Mouse (Mus musculus): ENCODE measurements around the gene Iah1. TPM values are rescaled to one million over a fixed set of nuclear protein-coding genes. Genes with fewer than 3 reads are reported as not detected.

Iah1 gene
- polyA plus RNA-seq, 1 experiment: 63.7 TPM

- TF ChIP-seq CTCF (IDR thresholded peaks at IDR 0.05; ENCODE audit: extremely low read depth, insufficient read length, insufficient replicate concordance, low read depth, low read length) (no peak), POLR2A (IDR thresholded peaks at IDR 0.05; ENCODE audit: low read depth, low read length) (no peak)
- peaks cover 67% of the 10 kb centered on the region for H3K36me3 ChIP-seq (ENCODE audit: control insufficient read depth, insufficient read depth, low read length)
- H3K4me3 ChIP-seq (ENCODE audit: low read depth, low read length): no peak overlapping the region
- H3K27ac ChIP-seq (ENCODE audit: insufficient read depth, low read depth, low read length): no peak overlapping the region
- H3K27me3 ChIP-seq (ENCODE audit: control insufficient read depth, insufficient read depth, low read length): no peaks in the 10 kb centered on the region
- 91% methylated on average over 3 of the region's 3 CpGs for WGBS
- no peaks in the 10 kb centered on the region for H3K4me1 ChIP-seq (ENCODE audit: control insufficient read depth, insufficient read depth, insufficient read length, low read length)
These were observed 10.1 kb downstream of the Iah1 start for GRCm38 (mm10) chr12:21326325-21326724.

- TF ChIP-seq CTCF (IDR thresholded peaks at IDR 0.05; ENCODE audit: extremely low read depth, insufficient read length, insufficient replicate concordance, low read depth, low read length) (no peak), POLR2A (IDR thresholded peaks at IDR 0.05; ENCODE audit: low read depth, low read length) (no peak)
- 83% methylated on average over 9 of the region's 9 CpGs for WGBS
- no peaks in the 10 kb centered on the region for H3K27me3 ChIP-seq (ENCODE audit: control insufficient read depth, insufficient read depth, low read length)
- H3K4me1 ChIP-seq (ENCODE audit: control insufficient read depth, insufficient read depth, insufficient read length, low read length): no peaks in the 10 kb centered on the region
- H3K4me3 ChIP-seq (ENCODE audit: low read depth, low read length): no peak overlapping the region
- H3K36me3 ChIP-seq (ENCODE audit: control insufficient read depth, insufficient read depth, low read length): peaks cover 70% of the 10 kb centered on the region
- no peak overlapping the region for H3K27ac ChIP-seq (ENCODE audit: insufficient read depth, low read depth, low read length)
These were observed 13.6 kb downstream of the Iah1 start for GRCm38 (mm10) chr12:21329661-21330400.

GRCm38 (mm10) chr12:21330961-21331576, 14.9 kb downstream of the Iah1 start:
- Histone ChIP-seq H3K27me3 (ENCODE audit: control insufficient read depth, insufficient read depth, low read length) (no peaks in the 10 kb centered on the region), H3K36me3 (ENCODE audit: control insufficient read depth, insufficient read depth, low read length) (peaks cover 61% of the 10 kb centered on the region), H3K4me3 (ENCODE audit: low read depth, low read length) (no peak overlapping the region), H3K27ac (ENCODE audit: insufficient read depth, low read depth, low read length) (0 out of 2 replicates have a peak overlapping the region, but pooled peaks have one; percentile 19), H3K4me1 (ENCODE audit: control insufficient read depth, insufficient read depth, insufficient read length, low read length) (no peaks in the 10 kb centered on the region)
- TF ChIP-seq POLR2A (IDR thresholded peaks at IDR 0.05; ENCODE audit: low read depth, low read length) (no peak), CTCF (IDR thresholded peaks at IDR 0.05; ENCODE audit: extremely low read depth, insufficient read length, insufficient replicate concordance, low read depth, low read length) (no peak)
- 80% methylated on average over 10 of the region's 10 CpGs for WGBS

GRCm38 (mm10) chr12:21331711-21332110, 15.5 kb downstream of the Iah1 start:
- no peaks in the 10 kb centered on the region for H3K27me3 ChIP-seq (ENCODE audit: control insufficient read depth, insufficient read depth, low read length)
- no peaks in the 10 kb centered on the region for H3K4me1 ChIP-seq (ENCODE audit: control insufficient read depth, insufficient read depth, insufficient read length, low read length)
- no peak for TF ChIP-seq POLR2A (IDR thresholded peaks at IDR 0.05; ENCODE audit: low read depth, low read length)
- no peak for TF ChIP-seq CTCF (IDR thresholded peaks at IDR 0.05; ENCODE audit: extremely low read depth, insufficient read length, insufficient replicate concordance, low read depth, low read length)
- peaks cover 62% of the 10 kb centered on the region for H3K36me3 ChIP-seq (ENCODE audit: control insufficient read depth, insufficient read depth, low read length)
- 0 out of 2 replicates have a peak overlapping the region, but pooled peaks have one; percentile 19 for H3K27ac ChIP-seq (ENCODE audit: insufficient read depth, low read depth, low read length)
- no peak overlapping the region for H3K4me3 ChIP-seq (ENCODE audit: low read depth, low read length)
- 84% methylated on average over 6 of the region's 6 CpGs for WGBS

GRCm38 (mm10) chr12:21333021-21333420, 16.8 kb downstream of the Iah1 start:
- Histone ChIP-seq H3K4me3 (ENCODE audit: low read depth, low read length) (no peak overlapping the region), H3K4me1 (ENCODE audit: control insufficient read depth, insufficient read depth, insufficient read length, low read length) (no peaks in the 10 kb centered on the region), H3K36me3 (ENCODE audit: control insufficient read depth, insufficient read depth, low read length) (peaks cover 61% of the 10 kb centered on the region), H3K27ac (ENCODE audit: insufficient read depth, low read depth, low read length) (no peak overlapping the region), H3K27me3 (ENCODE audit: control insufficient read depth, insufficient read depth, low read length) (no peaks in the 10 kb centered on the region)
- WGBS: 90% methylated on average over 7 of the region's 7 CpGs
- no peak for TF ChIP-seq CTCF (IDR thresholded peaks at IDR 0.05; ENCODE audit: extremely low read depth, insufficient read length, insufficient replicate concordance, low read depth, low read length)
- no peak for TF ChIP-seq POLR2A (IDR thresholded peaks at IDR 0.05; ENCODE audit: low read depth, low read length)

- Histone ChIP-seq H3K4me3 (ENCODE audit: low read depth, low read length) (no peak overlapping the region), H3K4me1 (ENCODE audit: control insufficient read depth, insufficient read depth, insufficient read length, low read length) (no peaks in the 10 kb centered on the region), H3K36me3 (ENCODE audit: control insufficient read depth, insufficient read depth, low read length) (peaks cover 58% of the 10 kb centered on the region), H3K27me3 (ENCODE audit: control insufficient read depth, insufficient read depth, low read length) (no peaks in the 10 kb centered on the region), H3K27ac (ENCODE audit: insufficient read depth, low read depth, low read length) (no peak overlapping the region)
- TF ChIP-seq POLR2A (IDR thresholded peaks at IDR 0.05; ENCODE audit: low read depth, low read length): no peak
- TF ChIP-seq CTCF (IDR thresholded peaks at IDR 0.05; ENCODE audit: extremely low read depth, insufficient read length, insufficient replicate concordance, low read depth, low read length): no peak
- 75% methylated on average over 5 of the region's 5 CpGs for WGBS
These were observed 17.6 kb downstream of the Iah1 start for GRCm38 (mm10) chr12:21333766-21334165.

GRCm38 (mm10) chr12:21335869-21336268, 19.7 kb downstream of the Iah1 start:
- no peaks in the 10 kb centered on the region for H3K4me1 ChIP-seq (ENCODE audit: control insufficient read depth, insufficient read depth, insufficient read length, low read length)
- H3K27ac ChIP-seq (ENCODE audit: insufficient read depth, low read depth, low read length): no peak overlapping the region
- H3K36me3 ChIP-seq (ENCODE audit: control insufficient read depth, insufficient read depth, low read length): peaks cover 57% of the 10 kb centered on the region
- 35% methylated on average over 7 of the region's 7 CpGs for WGBS
- TF ChIP-seq CTCF (IDR thresholded peaks at IDR 0.05; ENCODE audit: extremely low read depth, insufficient read length, insufficient replicate concordance, low read depth, low read length) (no peak), POLR2A (IDR thresholded peaks at IDR 0.05; ENCODE audit: low read depth, low read length) (no peak)
- H3K4me3 ChIP-seq (ENCODE audit: low read depth, low read length): no peak overlapping the region
- no peaks in the 10 kb centered on the region for H3K27me3 ChIP-seq (ENCODE audit: control insufficient read depth, insufficient read depth, low read length)

Data from small intestine, adult 2 months (tissue).